Mouse (Mus musculus): Measurements from ENCODE around the gene Gm10134. TPM values are rescaled to one million over a fixed set of nuclear protein-coding genes. Genes with fewer than 3 reads are reported as not detected.

The Gm10134 gene
- polyA plus RNA-seq, 1 experiment from 2014 or later = not detected

DNA sequence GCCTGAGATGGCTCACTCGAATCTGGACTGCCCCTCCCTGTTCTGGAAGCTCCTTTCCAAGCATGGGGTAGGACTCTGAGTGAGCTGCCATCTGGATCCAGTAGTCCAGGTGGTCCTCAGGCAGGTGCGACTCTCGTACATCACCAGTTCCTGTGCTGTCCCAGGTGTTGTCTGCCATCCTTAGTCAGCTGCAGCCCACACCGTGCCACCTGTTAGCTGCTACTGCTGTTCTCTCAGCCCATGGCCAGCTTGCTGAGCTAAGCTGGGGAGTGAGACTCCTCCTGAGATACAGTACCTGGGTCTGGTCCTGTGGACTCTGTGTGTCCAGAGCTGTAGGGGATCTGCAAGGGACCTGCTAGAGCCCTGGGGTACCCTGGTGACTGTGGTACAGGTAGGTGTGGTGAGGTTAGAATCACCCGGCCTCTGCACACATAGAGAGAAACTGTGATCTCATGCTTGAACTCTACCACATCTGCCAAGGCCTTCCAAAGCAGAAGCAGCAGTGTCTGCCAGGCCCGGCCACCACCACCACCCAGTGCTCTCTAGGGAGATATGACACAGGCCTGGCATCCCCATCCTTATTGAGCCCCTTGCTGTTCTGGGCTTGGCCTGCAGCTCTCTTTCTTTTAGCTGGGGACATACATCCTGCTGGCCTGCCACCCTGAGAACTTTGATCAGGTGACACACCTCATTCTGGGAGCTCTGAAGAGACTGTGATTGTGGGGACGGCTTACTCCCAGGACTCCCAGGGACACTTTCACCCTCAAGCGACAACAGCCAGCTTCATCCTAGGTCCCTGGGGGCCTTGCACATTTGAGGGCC lies 32.3 kb downstream of the Gm10134 start:
- H3K27me3 ChIP-seq (replicated peaks; ENCODE audit: control insufficient read depth, insufficient read depth, low read length) = no peaks in the 10 kb centered on the region
- H3K4me2 ChIP-seq (ENCODE audit: low read length) = no peak overlapping the region; the same call in 1 of the 2 replicates
- H3K4me3 ChIP-seq (ENCODE audit: low read depth, low read length) = no peak overlapping the region
- no peak for ATAC-seq
- H3K9me3 ChIP-seq (replicated peaks; ENCODE audit: control insufficient read depth, low read length) = no peaks in the 10 kb centered on the region
- H3K4me1 ChIP-seq (ENCODE audit: control insufficient read depth, insufficient read depth, low read length) = peaks cover 69% of the 10 kb centered on the region
- peak overlapping the region; percentile 63 for H3K27ac ChIP-seq (ENCODE audit: low read depth, low read length)
- no peak for DNase-seq (ENCODE audit: low spot score)
- H3K36me3 ChIP-seq (ENCODE audit: control insufficient read depth, insufficient read depth, low read length) = peaks cover 27% of the 10 kb centered on the region
- peak overlapping the region; percentile 1; the same call in 1 of the 2 replicates for H3K9ac ChIP-seq (ENCODE audit: low read length)
- WGBS = 71% methylated on average over 8 of the region's 8 CpGs

- no peaks in the 10 kb centered on the region for H3K27me3 ChIP-seq (replicated peaks; ENCODE audit: control insufficient read depth, insufficient read depth, low read length)
Measured at GRCm38 (mm10) chr2:28538817-28539128, 32.9 kb downstream of the Gm10134 start.

GRCm38 (mm10) chr2:28539206-28539605 lies 33.3 kb downstream of the Gm10134 start:
- H3K4me2 ChIP-seq (ENCODE audit: low read length) = no peak overlapping the region
- DNase-seq (ENCODE audit: low spot score) = peak; percentile 78
- peak overlapping the region; percentile 18 for H3K9ac ChIP-seq (ENCODE audit: low read length)

More at GRCm38 (mm10) chr2:28538817-28539128, 32.9 kb downstream of the Gm10134 start:
- ATAC-seq (no peak), DNase-seq (ENCODE audit: low spot score) (peak; percentile 54)
- Histone ChIP-seq H3K4me2 (ENCODE audit: low read length) (no peak overlapping the region), H3K27ac (ENCODE audit: low read depth, low read length) (peak overlapping the region; percentile 63), H3K4me1 (ENCODE audit: control insufficient read depth, insufficient read depth, low read length) (peaks cover 65% of the 10 kb centered on the region), H3K9ac (ENCODE audit: low read length) (peak overlapping the region; percentile 0; the same call in 1 of the 2 replicates), H3K36me3 (ENCODE audit: control insufficient read depth, insufficient read depth, low read length) (peaks cover 33% of the 10 kb centered on the region), H3K9me3 (replicated peaks; ENCODE audit: control insufficient read depth, low read length) (no peaks in the 10 kb centered on the region), H3K4me3 (ENCODE audit: low read depth, low read length) (no peak overlapping the region)
- 67% methylated on average over 1 of the region's 1 CpGs for WGBS

DNA sequence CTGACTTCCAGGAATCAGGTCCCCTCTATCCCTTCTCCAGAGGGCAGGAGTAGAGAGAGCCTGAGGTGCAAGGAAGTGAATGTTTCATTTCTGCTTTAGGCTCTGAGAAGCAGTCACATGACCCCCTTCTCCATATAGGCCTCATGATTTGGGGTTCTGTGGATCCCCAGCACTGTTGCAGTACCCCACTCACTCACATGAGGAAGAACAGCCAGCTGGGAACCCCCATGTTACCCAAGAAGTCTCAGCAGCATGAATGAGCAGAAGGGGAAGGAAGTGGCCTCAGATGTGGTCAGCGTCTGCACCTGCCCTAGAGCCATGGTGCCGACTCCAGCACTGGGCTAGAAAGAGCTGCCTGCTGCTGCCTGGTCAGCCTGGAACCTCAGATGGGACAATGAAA lies 34.1 kb downstream of the Gm10134 start:
- Histone ChIP-seq H3K27ac (ENCODE audit: low read depth, low read length) (0 out of 2 replicates have a peak overlapping the region, but pooled peaks have one; percentile 63), H3K9me3 (replicated peaks; ENCODE audit: control insufficient read depth, low read length) (no peaks in the 10 kb centered on the region), H3K4me3 (ENCODE audit: low read depth, low read length) (no peak overlapping the region), H3K9ac (ENCODE audit: low read length) (no peak overlapping the region), H3K27me3 (replicated peaks; ENCODE audit: control insufficient read depth, insufficient read depth, low read length) (no peaks in the 10 kb centered on the region), H3K4me2 (ENCODE audit: low read length) (no peak overlapping the region), H3K4me1 (ENCODE audit: control insufficient read depth, insufficient read depth, low read length) (peaks cover 54% of the 10 kb centered on the region), H3K36me3 (ENCODE audit: control insufficient read depth, insufficient read depth, low read length) (peaks cover 45% of the 10 kb centered on the region)
- ATAC-seq (no peak), DNase-seq (ENCODE audit: low spot score) (no peak)
- WGBS = 83% methylated on average over 2 of the region's 2 CpGs

More at GRCm38 (mm10) chr2:28539206-28539605, 33.3 kb downstream of the Gm10134 start:
- Histone ChIP-seq H3K4me1 (ENCODE audit: control insufficient read depth, insufficient read depth, low read length) (peaks cover 61% of the 10 kb centered on the region), H3K36me3 (ENCODE audit: control insufficient read depth, insufficient read depth, low read length) (peaks cover 37% of the 10 kb centered on the region), H3K9me3 (replicated peaks; ENCODE audit: control insufficient read depth, low read length) (no peaks in the 10 kb centered on the region), H3K4me3 (ENCODE audit: low read depth, low read length) (no peak overlapping the region), H3K27me3 (replicated peaks; ENCODE audit: control insufficient read depth, insufficient read depth, low read length) (no peaks in the 10 kb centered on the region), H3K27ac (ENCODE audit: low read depth, low read length) (peak overlapping the region; percentile 63)
- peak; percentile 56 for ATAC-seq
- 53% methylated on average over 7 of the region's 7 CpGs for WGBS

GRCm38 (mm10) chr2:28540587-28541227 lies 34.8 kb downstream of the Gm10134 start:
- no peak overlapping the region for H3K4me2 ChIP-seq (ENCODE audit: low read length)
- no peak overlapping the region for H3K27ac ChIP-seq (ENCODE audit: low read depth, low read length)
- DNase-seq (ENCODE audit: low spot score) (no peak), ATAC-seq (no peak)
- 79% methylated on average over 8 of the region's 8 CpGs for WGBS
- no peaks in the 10 kb centered on the region for H3K9me3 ChIP-seq (replicated peaks; ENCODE audit: control insufficient read depth, low read length)
- no peak overlapping the region for H3K4me3 ChIP-seq (ENCODE audit: low read depth, low read length)
- H3K9ac ChIP-seq (ENCODE audit: low read length) = no peak overlapping the region
- peaks cover 52% of the 10 kb centered on the region for H3K36me3 ChIP-seq (ENCODE audit: control insufficient read depth, insufficient read depth, low read length)
- peaks cover 46% of the 10 kb centered on the region for H3K4me1 ChIP-seq (ENCODE audit: control insufficient read depth, insufficient read depth, low read length)
- H3K27me3 ChIP-seq (replicated peaks; ENCODE audit: control insufficient read depth, insufficient read depth, low read length) = no peaks in the 10 kb centered on the region

DNA sequence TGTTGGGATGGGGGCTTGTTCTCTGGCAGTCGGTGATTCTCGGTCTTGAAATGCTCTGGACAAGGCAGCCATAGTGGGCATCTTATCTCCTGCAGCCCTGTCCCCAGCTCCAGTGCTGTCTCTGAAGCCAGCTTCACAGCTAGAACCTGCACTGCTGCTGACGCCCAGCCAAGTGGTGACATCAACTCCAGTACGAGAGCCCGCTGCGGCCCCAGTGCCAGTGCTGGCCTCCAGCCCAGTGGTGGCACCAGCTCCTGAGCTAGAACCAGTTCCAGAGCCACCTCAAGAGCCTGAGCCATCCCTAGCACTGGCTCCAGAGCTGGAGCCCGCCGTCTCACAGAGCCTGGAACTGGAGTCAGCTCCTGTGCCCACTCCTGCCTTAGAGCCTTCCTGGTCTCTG lies 38.0 kb downstream of the Gm10134 start:
- Histone ChIP-seq H3K27me3 (replicated peaks; ENCODE audit: control insufficient read depth, insufficient read depth, low read length) (no peaks in the 10 kb centered on the region), H3K9ac (ENCODE audit: low read length) (no peak overlapping the region), H3K27ac (ENCODE audit: low read depth, low read length) (no peak overlapping the region), H3K4me1 (ENCODE audit: control insufficient read depth, insufficient read depth, low read length) (peaks cover 16% of the 10 kb centered on the region), H3K9me3 (replicated peaks; ENCODE audit: control insufficient read depth, low read length) (no peaks in the 10 kb centered on the region), H3K4me2 (ENCODE audit: low read length) (no peak overlapping the region), H3K36me3 (ENCODE audit: control insufficient read depth, insufficient read depth, low read length) (peaks cover 83% of the 10 kb centered on the region), H3K4me3 (ENCODE audit: low read depth, low read length) (no peak overlapping the region)
- WGBS = 72% methylated on average over 8 of the region's 8 CpGs
- DNase-seq (ENCODE audit: low spot score) = peak; percentile 35
- no peak for ATAC-seq

DNA sequence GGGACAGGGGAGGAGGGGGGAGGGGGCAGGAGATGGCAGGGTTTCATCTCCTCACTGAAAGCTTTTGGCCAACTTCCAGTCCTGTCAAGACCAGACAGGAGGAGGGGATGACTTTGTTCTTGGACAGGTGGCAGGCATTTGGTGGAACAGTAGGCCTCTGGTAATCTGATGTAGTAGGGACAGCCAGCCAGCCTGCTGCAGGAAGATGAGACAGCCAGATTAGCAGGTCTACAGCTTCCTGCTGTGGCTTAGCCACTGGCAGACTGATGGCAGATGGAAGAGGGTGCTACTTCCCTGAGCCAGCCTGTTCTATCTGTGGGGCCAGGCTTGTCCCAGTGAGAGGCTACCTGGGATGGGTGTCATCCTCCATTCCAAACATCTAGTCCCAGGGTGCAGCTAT lies 40.1 kb downstream of the Gm10134 start:
- no peaks in the 10 kb centered on the region for H3K4me1 ChIP-seq (ENCODE audit: control insufficient read depth, insufficient read depth, low read length)

GRCm38 (mm10) chr2:28546560-28546959 lies 40.7 kb downstream of the Gm10134 start:
- Histone ChIP-seq H3K4me1 (ENCODE audit: control insufficient read depth, insufficient read depth, low read length) (no peaks in the 10 kb centered on the region), H3K4me3 (ENCODE audit: low read depth, low read length) (no peak overlapping the region), H3K36me3 (ENCODE audit: control insufficient read depth, insufficient read depth, low read length) (peaks cover 99% of the 10 kb centered on the region), H3K9ac (ENCODE audit: low read length) (no peak overlapping the region), H3K27ac (ENCODE audit: low read depth, low read length) (peak overlapping the region; percentile 54; the same call in 1 of the 2 replicates), H3K9me3 (replicated peaks; ENCODE audit: control insufficient read depth, low read length) (no peaks in the 10 kb centered on the region), H3K27me3 (replicated peaks; ENCODE audit: control insufficient read depth, insufficient read depth, low read length) (no peaks in the 10 kb centered on the region), H3K4me2 (ENCODE audit: low read length) (no peak overlapping the region)
- DNase-seq (ENCODE audit: low spot score) (no peak), ATAC-seq (no peak)
- 79% methylated on average over 6 of the region's 6 CpGs for WGBS

More for the DNA sequence above, 40.1 kb downstream of the Gm10134 start:
- no peak overlapping the region for H3K9ac ChIP-seq (ENCODE audit: low read length)
- H3K27ac ChIP-seq (ENCODE audit: low read depth, low read length) = peak overlapping the region; percentile 54
- peaks cover 96% of the 10 kb centered on the region for H3K36me3 ChIP-seq (ENCODE audit: control insufficient read depth, insufficient read depth, low read length)
- no peaks in the 10 kb centered on the region for H3K27me3 ChIP-seq (replicated peaks; ENCODE audit: control insufficient read depth, insufficient read depth, low read length)
- H3K4me2 ChIP-seq (ENCODE audit: low read length) = no peak overlapping the region
- H3K9me3 ChIP-seq (replicated peaks; ENCODE audit: control insufficient read depth, low read length) = no peaks in the 10 kb centered on the region
- peak; percentile 41; the same call in 1 of the 2 replicates for ATAC-seq
- H3K4me3 ChIP-seq (ENCODE audit: low read depth, low read length) = no peak overlapping the region
- DNase-seq (ENCODE audit: low spot score) = peak; percentile 48
